Mouse (Mus musculus): Measurements from ENCODE around the gene Aoc1. TPM values are rescaled to one million over a fixed set of nuclear protein-coding genes. Genes with fewer than 3 reads are reported as not detected.
"Not testable (repeated sequence)": the region's sequence is repeated elsewhere in the genome, so short reads cannot be mapped to it uniquely, and the experiment has no call there.

Gene Aoc1
- polyA plus RNA-seq, 1 experiment from 2014 or later, result not detected

- 78% methylated on average over 3 of the region's 3 CpGs for WGBS
- H3K36me3 ChIP-seq, result no peaks in the 10 kb centered on the region
- H3K27me3 ChIP-seq (ENCODE audit: insufficient read depth, poor library complexity, severe bottlenecking), result peaks cover 7% of the 10 kb centered on the region
- no peak overlapping the region for H3K4me3 ChIP-seq
- no peaks in the 10 kb centered on the region for H3K9me3 ChIP-seq
- no peak for DNase-seq (ENCODE audit: low spot score)
- H3K27ac ChIP-seq, result 0 out of 2 replicates have a peak overlapping the region, but pooled peaks have one; percentile 3
- H3K4me1 ChIP-seq (replicated peaks), result peaks cover 44% of the 10 kb centered on the region
These were observed 8.0 kb upstream of the Aoc1 start for GRCm38 (mm10) chr6:48864723-48865122.

GRCm38 (mm10) chr6:48865152-48865745 is 7.4 kb upstream of the Aoc1 start:
- 87% methylated on average over 1 of the region's 1 CpGs for WGBS
- Histone ChIP-seq H3K27me3 (ENCODE audit: insufficient read depth, poor library complexity, severe bottlenecking) (peaks cover 7% of the 10 kb centered on the region), H3K4me3 (no peak overlapping the region), H3K9me3 (no peaks in the 10 kb centered on the region), H3K27ac (peak overlapping the region; percentile 40; the same call in 1 of the 2 replicates), H3K36me3 (no peaks in the 10 kb centered on the region), H3K4me1 (replicated peaks) (peaks cover 40% of the 10 kb centered on the region)
- no peak for DNase-seq (ENCODE audit: low spot score)

- not testable (repeated sequence) for H3K9me3 ChIP-seq; H3K27me3 ChIP-seq (ENCODE audit: insufficient read depth, poor library complexity, severe bottlenecking); H3K27ac ChIP-seq; H3K36me3 ChIP-seq; H3K4me3 ChIP-seq
- DNase-seq (ENCODE audit: low spot score), result peak; percentile 47
- 7% methylated on average over 1 of the region's 1 CpGs for WGBS
- peaks cover 36% of the 10 kb centered on the region for H3K4me1 ChIP-seq (replicated peaks)
These were observed 6.2 kb upstream of the Aoc1 start for GRCm38 (mm10) chr6:48866355-48866950.

GRCm38 (mm10) chr6:48867158-48867557 is 5.5 kb upstream of the Aoc1 start:
- Histone ChIP-seq H3K4me1 (replicated peaks) (peaks cover 31% of the 10 kb centered on the region), H3K27me3 (ENCODE audit: insufficient read depth, poor library complexity, severe bottlenecking) (peaks cover 7% of the 10 kb centered on the region), H3K27ac (peak overlapping the region; percentile 53), H3K4me3 (no peak overlapping the region), H3K36me3 (no peaks in the 10 kb centered on the region), H3K9me3 (no peaks in the 10 kb centered on the region)
- WGBS, result 33% methylated on average over 4 of the region's 4 CpGs
- peak; percentile 19 for DNase-seq (ENCODE audit: low spot score)

- no peak for DNase-seq (ENCODE audit: low spot score)
- WGBS, result 89% methylated on average over 2 of the region's 2 CpGs
- no peaks in the 10 kb centered on the region for H3K9me3 ChIP-seq
- no peak overlapping the region for H3K27ac ChIP-seq
- peaks cover 30% of the 10 kb centered on the region for H3K4me1 ChIP-seq (replicated peaks)
- H3K36me3 ChIP-seq, result no peaks in the 10 kb centered on the region
- peaks cover 1% of the 10 kb centered on the region for H3K27me3 ChIP-seq (ENCODE audit: insufficient read depth, poor library complexity, severe bottlenecking)
- no peak overlapping the region for H3K4me3 ChIP-seq
These were observed 2.9 kb upstream of the Aoc1 start for GRCm38 (mm10) chr6:48869774-48870173.

- no peak for DNase-seq (ENCODE audit: low spot score)
- H3K4me3 ChIP-seq, result no peak overlapping the region
- no peaks in the 10 kb centered on the region for H3K4me1 ChIP-seq (replicated peaks)
- no peaks in the 10 kb centered on the region for H3K36me3 ChIP-seq
- WGBS, result 86% methylated on average over 4 of the region's 4 CpGs
- no peaks in the 10 kb centered on the region for H3K9me3 ChIP-seq
- no peak overlapping the region for H3K27ac ChIP-seq
- H3K27me3 ChIP-seq (ENCODE audit: insufficient read depth, poor library complexity, severe bottlenecking), result no peaks in the 10 kb centered on the region
These were observed 1.9 kb downstream of the Aoc1 start for GRCm38 (mm10) chr6:48874576-48874975.

GRCm38 (mm10) chr6:48875515-48875914 is 2.8 kb downstream of the Aoc1 start:
- no peaks in the 10 kb centered on the region for H3K4me1 ChIP-seq (replicated peaks)
- DNase-seq (ENCODE audit: low spot score), result no peak
- H3K9me3 ChIP-seq, result no peaks in the 10 kb centered on the region
- no peak overlapping the region for H3K27ac ChIP-seq
- H3K27me3 ChIP-seq (ENCODE audit: insufficient read depth, poor library complexity, severe bottlenecking), result no peaks in the 10 kb centered on the region
- WGBS, result 86% methylated on average over 6 of the region's 6 CpGs
- H3K36me3 ChIP-seq, result no peaks in the 10 kb centered on the region
- no peak overlapping the region for H3K4me3 ChIP-seq

GRCm38 (mm10) chr6:48876510-48877135 is 3.9 kb downstream of the Aoc1 start:
- Histone ChIP-seq H3K4me3 (no peak overlapping the region), H3K4me1 (replicated peaks) (no peaks in the 10 kb centered on the region), H3K9me3 (no peaks in the 10 kb centered on the region), H3K36me3 (no peaks in the 10 kb centered on the region), H3K27me3 (ENCODE audit: insufficient read depth, poor library complexity, severe bottlenecking) (no peaks in the 10 kb centered on the region), H3K27ac (no peak overlapping the region)
- WGBS, result 71% methylated on average over 5 of the region's 5 CpGs
- DNase-seq (ENCODE audit: low spot score), result peak; percentile 2

- H3K27me3 ChIP-seq (ENCODE audit: insufficient read depth, poor library complexity, severe bottlenecking), result no peaks in the 10 kb centered on the region
- no peaks in the 10 kb centered on the region for H3K36me3 ChIP-seq
- H3K27ac ChIP-seq, result no peak overlapping the region
- DNase-seq (ENCODE audit: low spot score), result no peak
- 80% methylated on average over 4 of the region's 4 CpGs for WGBS
- H3K9me3 ChIP-seq, result peaks cover 9% of the 10 kb centered on the region
- H3K4me3 ChIP-seq, result no peak overlapping the region
- no peaks in the 10 kb centered on the region for H3K4me1 ChIP-seq (replicated peaks)
These were observed 21.5 kb downstream of the Aoc1 start for GRCm38 (mm10) chr6:48894203-48894602.

- Histone ChIP-seq H3K4me3 (no peak overlapping the region), H3K36me3 (no peaks in the 10 kb centered on the region), H3K27me3 (ENCODE audit: insufficient read depth, poor library complexity, severe bottlenecking) (no peaks in the 10 kb centered on the region), H3K4me1 (replicated peaks) (no peaks in the 10 kb centered on the region), H3K27ac (no peak overlapping the region), H3K9me3 (peaks cover 9% of the 10 kb centered on the region)
- WGBS, result 92% methylated on average over 8 of the region's 8 CpGs
- DNase-seq (ENCODE audit: low spot score), result no peak
These were observed 22.5 kb downstream of the Aoc1 start for GRCm38 (mm10) chr6:48894938-48895818.

GRCm38 (mm10) chr6:48895941-48896340 is 23.2 kb downstream of the Aoc1 start:
- Histone ChIP-seq H3K9me3 (peaks cover 9% of the 10 kb centered on the region), H3K27me3 (ENCODE audit: insufficient read depth, poor library complexity, severe bottlenecking) (no peaks in the 10 kb centered on the region), H3K27ac (no peak overlapping the region), H3K36me3 (no peaks in the 10 kb centered on the region), H3K4me3 (no peak overlapping the region), H3K4me1 (replicated peaks) (no peaks in the 10 kb centered on the region)
- DNase-seq (ENCODE audit: low spot score), result no peak
- WGBS, result 87% methylated on average over 5 of the region's 5 CpGs

- no peaks in the 10 kb centered on the region for H3K36me3 ChIP-seq
- no peaks in the 10 kb centered on the region for H3K27me3 ChIP-seq (ENCODE audit: insufficient read depth, poor library complexity, severe bottlenecking)
- H3K4me3 ChIP-seq, result no peak overlapping the region
- 88% methylated on average over 5 of the region's 5 CpGs for WGBS
- no peaks in the 10 kb centered on the region for H3K4me1 ChIP-seq (replicated peaks)
- no peak overlapping the region for H3K27ac ChIP-seq
- H3K9me3 ChIP-seq, result peaks cover 9% of the 10 kb centered on the region
- no peak for DNase-seq (ENCODE audit: low spot score)
These were observed 24.3 kb downstream of the Aoc1 start for GRCm38 (mm10) chr6:48896956-48897355.

- not testable (repeated sequence) for H3K27ac ChIP-seq; H3K9me3 ChIP-seq; H3K4me3 ChIP-seq; H3K36me3 ChIP-seq; H3K4me1 ChIP-seq (replicated peaks); H3K27me3 ChIP-seq (ENCODE audit: insufficient read depth, poor library complexity, severe bottlenecking); DNase-seq (ENCODE audit: low spot score)
- 95% methylated on average over 11 of the region's 11 CpGs for WGBS
These were observed 28.6 kb downstream of the Aoc1 start for GRCm38 (mm10) chr6:48901316-48901715.

All from hindbrain, embryonic 10.5 days (tissue).